Mouse (Mus musculus) hindbrain, embryonic 10.5 days (tissue): ENCODE measurements around the gene Setdb1. TPM values are rescaled to one million over a fixed set of nuclear protein-coding genes. Genes with fewer than 3 reads are reported as not detected.
A peak's percentile ranks its signal among the peaks of the same experiment; 100 is the strongest.

Source experiments
- DNase-seq: peaks from one replicate; pipeline ENCODE4 v3.0.0-alpha.2; 2017; ENCODE audit warnings: low spot score
- H3K27ac ChIP-seq: fragments of 300-500 bp; sonication (generic); 2 replicates; pipeline ENCODE4 v1.5.1; 2016; ENCODE audit warnings: mild to moderate bottlenecking, moderate library complexity
- H3K27me3 ChIP-seq: fragments of 300-500 bp; sonication (generic); 2 replicates; pipeline ENCODE4 v1.6.1; 2016; ENCODE audit warnings: mild to moderate bottlenecking; ENCODE audit not compliant: poor library complexity, insufficient read depth, severe bottlenecking
- H3K36me3 ChIP-seq: fragments of 300-500 bp; sonication (generic); 2 replicates; pipeline ENCODE4 v1.6.1; 2016; ENCODE audit warnings: mild to moderate bottlenecking, moderate library complexity
- H3K4me1 ChIP-seq: fragments of 300-500 bp; sonication (generic); replicated peaks from 2 replicates; pipeline ENCODE4 v1.6.1; 2016; ENCODE audit warnings: mild to moderate bottlenecking
- H3K4me3 ChIP-seq: fragments of 300-500 bp; sonication (generic); 2 replicates; pipeline ENCODE4 v1.5.1; 2016; ENCODE audit warnings: mild to moderate bottlenecking, moderate library complexity
- H3K9me3 ChIP-seq: fragments of 300-500 bp; sonication (generic); 2 replicates; pipeline ENCODE4 v1.6.1; 2016; ENCODE audit warnings: mild to moderate bottlenecking, moderate library complexity
- WGBS: fragments of 180-500 bp; shearing (Covaris S2); methylation state at CpG from one replicate; pipeline ENCODE4 v1.1.7; 2016; 5-methylcytosine and 5-hydroxymethylcytosine counted together
- polyA plus RNA-seq: library from polyadenylated mRNA; unstranded; fragments of >200 nt; fragmentation: Nextera tagmentation; extraction: Ambion mirVana; gene quantifications from 2 replicates; pipeline ENCODE4 v1.2.1, GENCODE M21; 2016

The Setdb1 gene
- polyA plus RNA-seq, 1 experiment from 2014 or later: 51.7 TPM

DNA sequence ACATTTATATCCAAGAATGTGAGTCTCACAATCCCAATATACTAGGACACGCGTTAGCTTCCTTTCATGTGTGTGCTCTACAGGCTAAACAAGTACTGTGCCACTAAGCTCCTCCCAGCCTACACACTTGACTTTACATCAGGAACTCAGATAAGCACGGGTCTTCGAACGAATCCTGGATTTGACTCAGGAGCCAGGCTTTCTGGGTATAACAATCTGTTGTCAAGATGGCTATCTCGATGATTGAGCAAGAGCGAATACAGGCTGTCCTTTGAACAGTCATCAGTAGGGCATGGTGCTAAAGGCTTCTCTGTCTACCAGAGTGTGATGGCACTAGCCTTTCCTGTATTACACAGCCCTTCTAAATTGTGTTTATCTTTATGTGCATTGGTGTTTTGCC is 59.0 kb downstream of the Setdb1 start:
- no peak overlapping the region for H3K27ac ChIP-seq
- WGBS: 92% methylated on average over 7 of the region's 7 CpGs
- no peaks in the 10 kb centered on the region for H3K27me3 ChIP-seq
- peaks cover 52% of the 10 kb centered on the region for H3K36me3 ChIP-seq
- H3K9me3 ChIP-seq: no peaks in the 10 kb centered on the region
- no peak overlapping the region for H3K4me3 ChIP-seq
- H3K4me1 ChIP-seq: peaks cover 6% of the 10 kb centered on the region; the same call in 1 of the 2 replicates
- DNase-seq: no peak

DNA sequence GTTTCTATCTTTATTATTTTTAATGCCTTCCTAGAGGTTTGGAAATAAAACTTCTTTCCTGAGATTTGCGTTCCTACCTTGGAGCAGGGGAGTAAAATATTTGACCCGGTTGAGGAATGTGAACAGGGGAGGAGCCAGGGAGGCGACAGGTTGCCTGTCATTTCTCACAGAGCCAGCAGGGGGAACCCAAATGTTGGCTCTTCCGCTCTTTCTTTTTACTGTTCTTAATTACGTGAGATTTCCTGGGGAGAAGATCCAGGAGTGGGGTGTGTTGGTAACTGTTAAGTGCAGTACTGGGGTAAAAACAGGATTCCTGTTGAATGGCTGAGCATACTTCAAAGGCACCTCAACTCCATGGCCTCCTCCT is 60.9 kb downstream of the Setdb1 start:
- peaks cover 70% of the 10 kb centered on the region for H3K36me3 ChIP-seq
- DNase-seq: peak; percentile 51
- no peaks in the 10 kb centered on the region for H3K9me3 ChIP-seq
- peaks cover 6% of the 10 kb centered on the region; the same call in 1 of the 2 replicates for H3K4me1 ChIP-seq
- no peak overlapping the region; the same call in 1 of the 2 replicates for H3K27ac ChIP-seq
- no peaks in the 10 kb centered on the region for H3K27me3 ChIP-seq
- 14% methylated on average over 5 of the region's 5 CpGs for WGBS
- no peak overlapping the region for H3K4me3 ChIP-seq

DNA sequence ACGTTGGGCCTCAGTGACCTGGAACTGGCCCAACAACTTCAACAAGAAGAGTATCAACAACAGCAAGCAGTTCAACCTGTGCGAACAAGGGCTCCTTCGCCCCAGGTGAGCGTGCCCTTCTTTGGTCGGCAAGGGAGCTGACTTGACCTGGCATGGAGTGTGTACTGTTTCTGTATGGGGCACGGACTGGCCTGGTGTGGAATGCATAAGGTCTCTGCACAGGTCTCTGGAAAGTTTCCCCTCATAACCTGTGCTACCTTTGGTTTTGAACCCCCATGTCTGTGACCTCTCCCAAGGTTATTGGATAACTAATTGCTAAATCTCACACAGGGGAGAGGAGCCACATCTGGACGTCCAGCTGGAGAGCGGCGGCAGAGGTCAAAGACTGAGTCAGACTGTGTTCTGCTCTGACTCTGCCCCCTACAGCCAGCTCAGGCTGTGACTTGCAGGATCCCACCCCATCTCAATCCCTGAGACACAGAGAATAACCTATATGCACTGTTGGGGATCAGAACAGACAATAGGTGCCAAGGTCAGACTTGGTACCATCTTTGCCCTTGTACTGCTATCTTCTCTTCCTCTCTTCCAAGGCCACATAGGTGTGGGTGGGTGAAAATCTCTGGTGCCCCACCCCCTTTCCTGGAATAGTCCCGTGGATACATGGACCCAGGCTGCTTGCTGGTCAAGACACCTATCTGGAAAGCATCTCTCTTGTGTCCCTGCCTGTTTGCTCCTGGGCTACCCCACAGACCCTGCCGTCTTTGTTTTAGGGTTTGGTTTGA is 61.5 kb downstream of the Setdb1 start:
- 82% methylated on average over 11 of the region's 11 CpGs for WGBS
- Histone ChIP-seq H3K4me1 (peaks cover 6% of the 10 kb centered on the region; the same call in 1 of the 2 replicates), H3K36me3 (peaks cover 76% of the 10 kb centered on the region), H3K27ac (no peak overlapping the region; the same call in 1 of the 2 replicates), H3K9me3 (no peaks in the 10 kb centered on the region), H3K27me3 (no peaks in the 10 kb centered on the region), H3K4me3 (no peak overlapping the region)
- DNase-seq: no peak

DNA sequence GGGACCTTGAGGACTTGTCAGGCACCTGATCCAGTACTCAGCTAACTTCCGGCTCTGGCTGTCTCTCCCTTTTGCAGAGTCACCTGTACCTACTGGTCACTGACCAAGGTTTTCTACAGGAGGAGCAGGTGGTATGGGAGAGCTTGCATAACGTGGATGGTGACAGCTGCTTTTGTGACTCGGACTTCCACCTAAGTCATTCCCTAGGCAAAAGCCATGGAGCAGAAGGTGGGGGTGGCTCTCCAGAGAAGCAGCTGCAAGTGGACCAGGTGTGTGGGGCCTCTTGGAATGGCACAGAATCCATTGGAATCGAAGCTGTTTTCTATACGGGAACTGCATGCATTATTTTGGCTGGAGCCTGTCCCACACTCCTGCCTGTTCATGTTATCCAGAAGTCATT is 62.3 kb downstream of the Setdb1 start:
- Histone ChIP-seq H3K9me3 (no peaks in the 10 kb centered on the region), H3K27me3 (no peaks in the 10 kb centered on the region), H3K27ac (no peak overlapping the region), H3K36me3 (peaks cover 80% of the 10 kb centered on the region), H3K4me1 (peaks cover 6% of the 10 kb centered on the region; the same call in 1 of the 2 replicates), H3K4me3 (no peak overlapping the region)
- no peak for DNase-seq
- 87% methylated on average over 5 of the region's 5 CpGs for WGBS

DNA sequence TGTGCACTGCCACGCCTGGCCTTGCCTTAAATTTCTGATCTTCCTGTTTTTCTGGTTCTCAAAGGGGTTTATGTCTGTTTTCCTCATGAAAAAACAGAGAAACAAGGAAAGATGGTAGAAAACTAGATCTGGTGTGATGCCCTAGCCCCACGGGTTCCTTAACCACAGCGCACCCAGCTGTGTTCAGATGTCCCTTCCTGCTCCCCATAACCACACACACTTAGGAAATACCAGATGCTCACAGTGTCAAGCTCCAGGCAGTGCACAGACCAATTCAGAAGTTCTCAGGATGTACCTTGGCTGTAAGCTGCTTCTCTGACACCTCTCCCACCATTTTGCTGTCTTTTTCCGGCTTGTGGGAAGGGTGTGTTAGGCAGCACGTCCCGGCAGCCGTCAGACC is 62.7 kb downstream of the Setdb1 start:
- Histone ChIP-seq H3K27ac (no peak overlapping the region), H3K36me3 (peaks cover 84% of the 10 kb centered on the region), H3K4me3 (no peak overlapping the region), H3K9me3 (no peaks in the 10 kb centered on the region), H3K27me3 (no peaks in the 10 kb centered on the region), H3K4me1 (peaks cover 6% of the 10 kb centered on the region; the same call in 1 of the 2 replicates)
- DNase-seq: no peak
- WGBS: 90% methylated on average over 7 of the region's 7 CpGs

DNA sequence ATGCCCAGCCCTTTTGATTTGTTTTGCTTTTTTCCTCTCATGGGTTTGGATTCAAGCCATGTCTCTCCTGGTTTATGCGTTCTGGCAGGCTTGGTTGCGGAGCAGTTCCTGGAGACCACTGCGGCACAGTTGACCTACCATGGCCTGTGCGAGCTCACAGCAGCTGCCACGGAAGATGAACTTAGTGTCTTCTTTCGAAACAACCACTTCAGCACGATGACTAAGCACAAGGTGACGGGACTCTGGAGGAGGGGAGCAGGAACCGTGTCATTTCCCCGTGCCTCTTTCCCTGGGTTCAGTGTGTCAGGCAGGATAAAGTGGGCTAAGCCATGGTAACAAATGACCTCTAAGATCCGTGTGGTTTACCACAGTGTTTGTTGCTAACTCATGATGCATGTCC is 63.5 kb downstream of the Setdb1 start:
- peaks cover 6% of the 10 kb centered on the region; the same call in 1 of the 2 replicates for H3K4me1 ChIP-seq
- H3K9me3 ChIP-seq: no peaks in the 10 kb centered on the region
- H3K4me3 ChIP-seq: no peak overlapping the region
- H3K36me3 ChIP-seq: peaks cover 91% of the 10 kb centered on the region
- H3K27me3 ChIP-seq: no peaks in the 10 kb centered on the region
- 87% methylated on average over 11 of the region's 11 CpGs for whole genome bisulfite sequencing
- H3K27ac ChIP-seq: no peak overlapping the region
- no peak for DNase-seq

DNA sequence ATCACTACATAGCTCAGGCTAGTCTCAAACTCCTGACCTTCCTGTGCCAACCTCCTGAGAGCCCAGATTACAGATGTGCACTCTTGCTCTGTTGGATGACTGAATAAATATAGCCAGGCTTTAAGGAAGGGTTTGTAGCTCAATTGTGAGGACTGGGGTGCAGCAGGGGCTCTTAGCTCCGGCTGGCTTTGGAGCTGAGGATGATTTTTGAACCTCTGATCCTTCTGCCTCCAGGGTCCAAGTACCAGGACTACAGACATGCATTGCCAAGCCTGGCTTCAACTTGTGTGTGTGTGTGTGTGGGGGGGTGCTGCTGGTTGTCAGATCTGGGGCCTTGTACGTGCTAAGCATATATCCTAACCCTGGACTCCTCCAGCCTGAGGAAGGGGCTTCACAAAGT is 64.1 kb downstream of the Setdb1 start:
- 80% methylated on average over 2 of the region's 2 CpGs for WGBS
- peaks cover 6% of the 10 kb centered on the region; the same call in 1 of the 2 replicates for H3K4me1 ChIP-seq
- no peak for DNase-seq

DNA sequence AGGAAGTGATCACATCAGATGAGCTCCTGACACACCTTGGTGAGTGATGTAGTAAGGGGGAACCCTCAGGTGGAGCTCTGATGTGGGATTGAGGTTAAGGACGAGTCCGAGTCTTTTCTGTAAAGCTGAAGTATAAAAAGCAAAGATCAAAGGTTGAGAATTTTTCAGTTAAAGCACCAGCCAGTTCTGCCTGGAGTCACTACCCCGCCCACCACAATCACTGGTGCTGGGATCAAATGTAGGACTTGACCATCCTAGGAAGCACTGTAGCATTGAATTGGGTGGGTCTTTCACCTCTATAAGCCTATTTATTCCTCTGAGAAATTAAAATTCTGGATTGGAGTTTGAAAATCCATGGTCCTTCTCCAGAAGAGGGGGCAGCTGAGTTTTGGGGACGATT is 66.0 kb downstream of the Setdb1 start:
- H3K27ac ChIP-seq: no peak overlapping the region
- WGBS: 85% methylated on average over 4 of the region's 4 CpGs
- peaks cover 88% of the 10 kb centered on the region for H3K36me3 ChIP-seq
- H3K9me3 ChIP-seq: no peaks in the 10 kb centered on the region
- peaks cover 6% of the 10 kb centered on the region; the same call in 1 of the 2 replicates for H3K4me1 ChIP-seq
- H3K4me3 ChIP-seq: no peak overlapping the region
- H3K27me3 ChIP-seq: no peaks in the 10 kb centered on the region
- DNase-seq: no peak

More for the DNA sequence above, 64.1 kb downstream of the Setdb1 start:
- Histone ChIP-seq H3K4me3 (no peak overlapping the region), H3K27ac (no peak overlapping the region), H3K36me3 (peaks cover 93% of the 10 kb centered on the region), H3K27me3 (no peaks in the 10 kb centered on the region), H3K9me3 (no peaks in the 10 kb centered on the region)

DNA sequence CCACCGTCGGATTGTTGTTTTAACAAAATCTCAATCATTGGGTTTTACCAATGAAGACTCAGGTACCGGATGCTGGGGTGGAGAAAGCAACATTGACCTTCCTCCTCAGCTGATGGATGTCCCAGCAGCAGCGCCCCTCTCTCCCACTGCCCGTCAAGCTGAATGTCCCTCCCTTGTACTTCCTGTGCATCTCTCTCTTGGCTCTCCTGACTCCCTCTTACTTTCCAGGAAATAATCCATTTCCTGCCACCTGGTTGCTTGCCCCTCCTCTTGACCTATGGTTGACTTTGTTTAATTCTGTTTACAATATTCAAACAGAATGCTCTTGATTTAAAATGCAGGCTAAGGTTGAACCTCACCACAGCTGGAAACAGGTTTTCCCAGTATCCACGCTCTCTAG is 66.8 kb downstream of the Setdb1 start:
- Histone ChIP-seq H3K27me3 (no peaks in the 10 kb centered on the region), H3K27ac (no peak overlapping the region), H3K9me3 (no peaks in the 10 kb centered on the region), H3K36me3 (peaks cover 80% of the 10 kb centered on the region), H3K4me1 (no peaks in the 10 kb centered on the region), H3K4me3 (no peak overlapping the region)
- WGBS: 80% methylated on average over 6 of the region's 6 CpGs
- DNase-seq: no peak

DNA sequence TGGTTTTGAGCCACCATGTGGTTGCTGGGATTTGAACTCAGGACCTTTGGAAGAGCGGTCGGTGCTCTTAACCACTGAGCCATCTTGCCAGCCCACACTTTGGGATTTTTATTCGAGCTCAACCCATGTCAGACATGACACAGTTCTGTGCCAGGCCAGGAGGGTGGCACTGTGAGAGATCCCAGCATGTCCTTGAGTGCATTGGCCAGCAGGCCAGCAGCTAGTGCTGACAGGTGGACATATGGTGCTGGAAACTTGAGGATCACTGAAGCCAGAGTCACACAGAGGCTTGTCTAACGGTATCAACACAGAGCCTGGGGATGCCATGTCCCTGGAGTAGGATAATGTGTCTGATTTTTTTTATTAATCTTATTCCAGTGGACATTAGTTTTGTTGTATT is 67.6 kb downstream of the Setdb1 start:
- no peaks in the 10 kb centered on the region for H3K27me3 ChIP-seq
- no peak overlapping the region for H3K27ac ChIP-seq
- peaks cover 73% of the 10 kb centered on the region for H3K36me3 ChIP-seq
- 90% methylated on average over 4 of the region's 4 CpGs for WGBS
- H3K4me3 ChIP-seq: no peak overlapping the region
- no peaks in the 10 kb centered on the region for H3K9me3 ChIP-seq
- peaks cover 6% of the 10 kb centered on the region for H3K4me1 ChIP-seq
- no peak for DNase-seq

DNA sequence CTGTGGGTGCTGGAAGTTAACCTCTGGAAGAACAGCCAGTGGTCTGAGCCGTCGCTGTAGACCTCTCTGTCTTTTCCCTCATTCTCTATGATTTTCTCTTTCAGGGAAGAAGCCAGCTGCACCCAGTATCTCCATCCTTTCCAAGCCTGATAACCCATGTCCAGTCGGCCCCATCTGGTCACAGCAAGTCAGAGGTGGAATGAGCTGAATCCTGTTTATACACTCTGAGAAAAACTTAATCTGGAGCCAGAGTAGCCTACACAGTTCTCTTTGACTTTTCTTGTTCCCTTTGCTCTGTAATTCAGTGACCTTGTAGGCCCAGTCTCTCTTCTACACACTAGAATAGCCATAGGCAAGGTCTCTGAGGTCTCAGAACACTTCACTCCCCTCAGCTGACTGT is 69.5 kb downstream of the Setdb1 start:
- WGBS: 91% methylated on average over 3 of the region's 3 CpGs
- H3K4me3 ChIP-seq: no peak overlapping the region
- no peaks in the 10 kb centered on the region for H3K27me3 ChIP-seq
- DNase-seq: no peak
- no peaks in the 10 kb centered on the region for H3K9me3 ChIP-seq
- peaks cover 16% of the 10 kb centered on the region for H3K4me1 ChIP-seq
- H3K27ac ChIP-seq: no peak overlapping the region
- peaks cover 55% of the 10 kb centered on the region for H3K36me3 ChIP-seq

DNA sequence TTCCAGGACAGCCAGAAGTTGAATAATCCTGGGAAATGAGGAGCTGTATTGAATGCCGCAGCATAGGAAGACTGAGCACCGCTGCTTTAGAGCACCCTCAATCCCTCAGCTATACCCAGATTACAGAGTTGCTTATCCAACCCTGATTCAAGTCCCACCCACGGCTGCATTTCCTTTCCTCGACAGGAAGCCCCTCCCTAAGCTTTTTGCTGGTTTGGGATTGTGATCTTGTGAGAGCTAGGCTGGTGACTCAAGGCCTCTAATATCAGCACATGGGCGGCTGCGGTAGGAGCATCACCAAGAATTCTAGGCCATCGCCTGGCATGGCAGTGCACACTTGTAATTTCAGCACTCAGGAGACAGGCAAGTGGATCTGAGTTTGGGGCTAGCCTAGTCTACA is 70.5 kb downstream of the Setdb1 start:
- H3K4me1 ChIP-seq: peaks cover 24% of the 10 kb centered on the region
- H3K27me3 ChIP-seq: no peaks in the 10 kb centered on the region
- H3K27ac ChIP-seq: no peak overlapping the region
- peaks cover 45% of the 10 kb centered on the region for H3K36me3 ChIP-seq
- no peaks in the 10 kb centered on the region for H3K9me3 ChIP-seq
- DNase-seq: no peak
- no peak overlapping the region for H3K4me3 ChIP-seq
- 88% methylated on average over 7 of the region's 7 CpGs for WGBS

DNA sequence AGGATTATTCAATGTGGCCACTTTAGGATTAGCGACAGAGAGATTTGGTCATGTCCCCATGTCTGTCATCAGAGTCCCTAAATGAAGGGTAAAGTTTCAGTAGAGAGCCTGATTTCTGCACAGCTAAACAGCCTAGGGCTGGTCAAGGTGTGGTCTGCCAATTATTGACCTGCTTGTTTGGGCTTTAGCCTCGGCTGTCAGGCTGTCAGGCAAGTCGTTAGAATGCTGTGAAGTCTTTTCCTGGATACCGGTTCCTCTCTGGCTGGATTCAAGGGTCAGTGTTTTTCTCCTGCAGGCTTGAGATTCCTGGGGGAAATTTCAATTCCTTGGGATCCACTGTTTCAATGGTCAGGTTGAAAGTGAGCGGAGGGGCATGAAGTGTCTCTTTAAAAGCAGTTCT is 71.0 kb downstream of the Setdb1 start:
- Histone ChIP-seq H3K27me3 (no peaks in the 10 kb centered on the region), H3K4me1 (peaks cover 28% of the 10 kb centered on the region), H3K36me3 (peaks cover 40% of the 10 kb centered on the region), H3K4me3 (no peak overlapping the region), H3K9me3 (no peaks in the 10 kb centered on the region), H3K27ac (no peak overlapping the region)
- DNase-seq: no peak
- 72% methylated on average over 5 of the region's 5 CpGs for WGBS
